Mouse (Mus musculus): Measurements from ENCODE around the gene Cbwd1.
A peak's percentile ranks its signal among the peaks of the same experiment; 100 is the strongest.

The Cbwd1 gene

GRCm38 (mm10) chr19:24977991-24978390, 16.6 kb upstream of the Cbwd1 start:
- no peak for DNase-seq (ENCODE audit: low read depth, low spot score)

- DNase-seq (ENCODE audit: low read depth, low spot score) = no peak
Observed at GRCm38 (mm10) chr19:24972701-24973390, 11.4 kb upstream of the Cbwd1 start.

GRCm38 (mm10) chr19:24971307-24971706, 9.9 kb upstream of the Cbwd1 start:
- DNase-seq (ENCODE audit: low read depth, low spot score) = no peak

GRCm38 (mm10) chr19:24966941-24967340, 5.5 kb upstream of the Cbwd1 start:
- no peak for DNase-seq (ENCODE audit: low read depth, low spot score)

GRCm38 (mm10) chr19:24966203-24966602, 4.8 kb upstream of the Cbwd1 start:
- DNase-seq (ENCODE audit: low read depth, low spot score) = no peak

- DNase-seq (ENCODE audit: low read depth, low spot score) = peak; percentile 51
Observed at GRCm38 (mm10) chr19:24958531-24958930, 2.9 kb downstream of the Cbwd1 start.

- no peak for DNase-seq (ENCODE audit: low read depth, low spot score)
Observed at GRCm38 (mm10) chr19:24945521-24946262, 15.7 kb downstream of the Cbwd1 start.

GRCm38 (mm10) chr19:24937084-24937483, 24.3 kb downstream of the Cbwd1 start:
- no peak for DNase-seq (ENCODE audit: low read depth, low spot score)

- no peak for DNase-seq (ENCODE audit: low read depth, low spot score)
Observed at GRCm38 (mm10) chr19:24929041-24929440, 32.4 kb downstream of the Cbwd1 start.

- DNase-seq (ENCODE audit: low read depth, low spot score) = no peak
Observed at GRCm38 (mm10) chr19:24920866-24921265, 40.5 kb downstream of the Cbwd1 start.

GRCm38 (mm10) chr19:24908385-24909155, 52.8 kb downstream of the Cbwd1 start:
- no peak for DNase-seq (ENCODE audit: low read depth, low spot score)

- DNase-seq (ENCODE audit: low read depth, low spot score) = no peak
Observed at GRCm38 (mm10) chr19:24907655-24908054, 53.8 kb downstream of the Cbwd1 start.

- DNase-seq (ENCODE audit: low read depth, low spot score) = no peak
Observed at GRCm38 (mm10) chr19:24902821-24903220, 58.6 kb downstream of the Cbwd1 start.

GRCm38 (mm10) chr19:24902256-24902655, 59.2 kb downstream of the Cbwd1 start:
- peak; percentile 15 for DNase-seq (ENCODE audit: low read depth, low spot score)

- no peak for DNase-seq (ENCODE audit: low read depth, low spot score)
Observed at GRCm38 (mm10) chr19:24901666-24902065, 59.7 kb downstream of the Cbwd1 start.

GRCm38 (mm10) chr19:24900581-24901220, 60.7 kb downstream of the Cbwd1 start, which contains the start of gene Foxd4:
Foxd4 (minus strand) TSS chr19:24901197.
- no peak for DNase-seq (ENCODE audit: low read depth, low spot score)

- peak; percentile 65 for DNase-seq (ENCODE audit: low read depth, low spot score)
Observed at GRCm38 (mm10) chr19:24899578-24900544, 61.5 kb downstream of the Cbwd1 start.

- DNase-seq (ENCODE audit: low read depth, low spot score) = peak; percentile 33
Observed at GRCm38 (mm10) chr19:24898737-24899577, 62.5 kb downstream of the Cbwd1 start.

- DNase-seq (ENCODE audit: low read depth, low spot score) = peak; percentile 23
Observed at GRCm38 (mm10) chr19:24897896-24898736, 63.3 kb downstream of the Cbwd1 start.
